Mouse (Mus musculus): ENCODE results near the gene Tmem175. TPM values are rescaled to one million over a fixed set of nuclear protein-coding genes. Genes with fewer than 3 reads are reported as not detected.
A peak's percentile ranks its signal among the peaks of the same experiment; 100 is the strongest.

Gene Tmem175
- total RNA-seq, 4 experiments from 2014 or later, result 27.3 to 34.7 (median 31.8) TPM

DNA sequence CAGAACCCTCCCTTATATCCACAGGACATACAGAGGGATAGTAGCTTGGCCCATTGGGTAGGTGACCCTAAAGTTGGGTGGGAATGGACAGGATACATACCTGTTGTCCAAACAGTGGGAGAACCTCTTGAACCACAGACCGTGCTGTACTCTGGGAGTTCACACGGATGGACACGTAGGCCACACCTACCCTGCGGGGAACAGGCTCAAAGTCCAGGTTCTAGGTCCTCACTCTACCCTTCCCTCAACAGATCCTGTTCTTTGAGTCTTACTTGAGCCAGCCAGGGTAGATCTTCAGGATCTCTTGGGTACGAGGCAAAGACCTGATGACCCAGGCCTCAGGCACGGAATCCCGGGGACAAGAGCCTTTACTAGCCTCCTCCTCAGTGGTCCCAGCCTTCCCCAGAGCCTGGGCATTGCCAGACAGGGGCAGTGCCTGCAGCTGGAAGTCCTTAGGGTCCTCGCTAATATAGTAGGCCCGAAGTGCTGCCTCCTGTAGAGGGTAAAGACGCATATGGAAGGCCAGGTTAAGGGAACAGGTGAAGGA is 24.9 kb downstream of the Tmem175 start:
- no peak for DNase-seq

DNA sequence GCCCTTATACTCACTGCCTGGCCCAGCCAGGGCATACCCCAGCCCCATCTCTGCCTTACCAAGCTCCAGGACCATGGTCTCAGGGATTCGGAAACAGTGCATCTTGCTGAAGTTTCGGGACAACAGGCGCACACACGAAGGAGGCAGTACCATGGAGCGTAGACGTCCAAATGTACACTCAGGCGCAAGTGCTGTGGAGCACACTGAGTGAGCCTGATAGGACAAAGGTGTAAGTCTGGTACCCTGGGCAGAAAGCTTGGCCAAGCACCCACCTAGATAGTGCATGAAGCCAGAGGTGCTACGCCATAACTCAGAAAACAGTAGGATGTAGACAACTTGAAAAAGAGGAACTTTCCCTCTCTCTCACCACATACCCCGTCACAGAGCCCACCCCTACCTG is 25.8 kb downstream of the Tmem175 start:
- no peak for DNase-seq

DNA sequence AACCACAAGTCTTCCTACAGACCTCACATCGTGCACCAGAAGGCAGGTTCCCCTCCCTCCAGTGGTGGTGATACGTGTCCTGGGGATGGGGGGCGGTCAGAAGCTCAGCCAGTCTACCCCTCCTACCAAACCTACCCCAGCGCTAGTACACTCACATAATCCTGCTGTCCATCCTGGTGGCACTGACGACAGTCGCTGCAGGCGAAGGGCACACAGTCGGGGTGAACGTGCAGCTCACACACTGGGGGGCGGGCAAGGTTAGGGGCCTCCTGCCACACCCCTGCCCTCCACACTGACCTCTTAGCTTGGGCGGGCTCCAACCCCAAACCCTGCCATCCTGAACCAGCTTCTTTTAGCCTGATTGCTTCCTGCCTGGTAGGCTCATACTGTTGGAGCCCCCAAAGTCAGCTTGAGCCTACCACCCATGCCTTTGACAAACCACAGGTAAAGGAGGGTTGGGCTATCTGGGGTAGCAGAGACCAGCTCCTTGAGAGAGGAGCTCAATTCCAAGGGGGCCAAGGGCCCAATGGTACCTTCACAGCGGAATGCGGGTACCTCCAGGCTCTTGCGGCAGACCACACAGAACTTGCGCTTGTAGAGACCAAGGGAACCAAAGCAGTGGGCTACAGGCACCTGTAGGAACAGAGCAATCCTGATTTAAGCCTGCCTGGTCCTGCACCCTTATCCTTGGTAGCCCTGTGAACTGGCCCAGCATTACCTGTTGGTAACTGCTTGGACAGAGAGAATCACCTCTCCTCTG is 26.5 kb downstream of the Tmem175 start:
- DNase-seq, result no peak

DNA sequence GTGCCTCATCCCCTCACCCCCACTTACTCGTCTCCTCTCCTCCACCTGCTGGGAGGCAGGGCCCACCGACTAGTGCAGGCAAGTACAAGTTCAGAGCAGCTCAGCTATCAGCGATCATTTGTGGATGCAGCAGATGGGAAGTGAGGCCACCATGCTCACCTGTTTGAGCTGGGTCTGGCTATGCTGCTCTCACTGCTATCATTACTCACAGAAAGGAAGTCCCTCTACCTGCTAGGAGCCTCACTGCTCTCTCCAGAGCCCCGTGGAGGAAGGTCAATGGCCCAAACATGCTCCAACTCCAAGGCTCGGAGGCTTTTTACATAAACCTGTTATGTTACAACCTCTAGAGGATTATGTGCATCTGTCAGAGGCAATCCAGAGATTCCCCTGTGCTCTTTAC is 27.8 kb downstream of the Tmem175 start:
- DNase-seq, result no peak

DNA sequence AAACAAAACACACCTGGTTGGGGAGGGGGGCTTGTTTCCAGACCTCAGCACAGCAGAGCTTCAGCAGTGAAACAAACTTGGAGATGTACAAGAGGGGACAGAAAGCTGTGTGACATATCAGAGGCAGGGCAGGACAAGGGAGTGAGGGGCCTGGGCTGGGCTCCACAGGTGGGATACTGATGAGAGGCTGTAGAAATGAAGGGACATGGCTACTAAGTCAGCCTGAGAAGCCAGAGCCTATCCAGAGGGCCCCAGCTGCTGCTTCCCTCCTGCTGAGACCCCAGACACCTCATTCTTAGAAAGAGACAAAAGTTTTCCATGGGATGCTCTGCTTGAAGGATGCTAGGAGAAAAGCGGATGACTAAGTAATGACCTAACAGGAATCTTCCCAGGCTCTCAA is 29.0 kb downstream of the Tmem175 start:
- no peak for DNase-seq

DNA sequence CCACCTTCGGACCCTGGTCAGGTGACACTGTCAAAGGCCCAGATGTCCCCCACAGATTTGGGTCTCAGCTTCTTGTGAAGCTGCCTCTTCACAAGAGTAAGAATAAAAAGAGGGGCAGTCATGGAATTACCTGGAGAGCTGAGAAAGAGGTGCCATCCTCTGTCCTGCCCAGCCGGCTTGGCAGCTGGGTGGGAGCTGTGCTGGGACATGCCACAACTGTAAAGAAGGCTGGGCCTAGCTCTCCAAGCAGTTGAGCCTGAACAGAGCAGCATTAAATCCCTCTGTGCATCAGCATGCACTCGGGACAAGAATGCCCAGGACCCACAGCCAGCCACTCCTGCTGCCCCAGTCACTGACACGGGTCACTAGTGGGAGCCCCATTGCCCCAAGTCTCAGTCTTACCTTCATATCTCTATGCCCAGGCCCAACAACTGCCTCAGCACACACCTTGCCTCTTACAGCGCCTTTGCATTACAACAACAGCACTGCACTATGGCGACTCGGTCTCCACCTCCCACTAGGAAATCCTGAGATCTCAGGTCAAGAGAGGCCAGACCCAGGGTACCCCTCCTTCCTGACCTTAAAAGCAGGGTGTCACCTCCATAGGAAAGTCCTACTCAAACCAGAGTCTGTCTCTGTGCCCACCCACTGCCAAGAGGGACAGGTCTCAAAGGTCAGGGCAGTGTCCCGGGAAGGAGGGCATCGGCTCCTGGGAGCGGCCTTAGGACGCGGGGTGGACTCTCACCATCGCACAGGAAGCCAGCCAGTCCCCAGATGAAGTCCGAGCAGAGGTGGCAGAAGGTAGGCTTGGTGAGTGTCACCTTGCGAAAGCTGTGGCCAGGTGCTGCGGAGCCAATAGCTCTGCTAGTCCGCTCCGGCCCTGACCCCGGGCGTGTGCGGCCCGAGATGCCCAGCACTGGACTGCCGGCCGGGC is 30.4 kb downstream of the Tmem175 start, which contains the start of gene Idua:
Gene Idua (plus strand): TSS at position 634 of the 934 bp plus-strand sequence.
- DNase-seq, result no peak

DNA sequence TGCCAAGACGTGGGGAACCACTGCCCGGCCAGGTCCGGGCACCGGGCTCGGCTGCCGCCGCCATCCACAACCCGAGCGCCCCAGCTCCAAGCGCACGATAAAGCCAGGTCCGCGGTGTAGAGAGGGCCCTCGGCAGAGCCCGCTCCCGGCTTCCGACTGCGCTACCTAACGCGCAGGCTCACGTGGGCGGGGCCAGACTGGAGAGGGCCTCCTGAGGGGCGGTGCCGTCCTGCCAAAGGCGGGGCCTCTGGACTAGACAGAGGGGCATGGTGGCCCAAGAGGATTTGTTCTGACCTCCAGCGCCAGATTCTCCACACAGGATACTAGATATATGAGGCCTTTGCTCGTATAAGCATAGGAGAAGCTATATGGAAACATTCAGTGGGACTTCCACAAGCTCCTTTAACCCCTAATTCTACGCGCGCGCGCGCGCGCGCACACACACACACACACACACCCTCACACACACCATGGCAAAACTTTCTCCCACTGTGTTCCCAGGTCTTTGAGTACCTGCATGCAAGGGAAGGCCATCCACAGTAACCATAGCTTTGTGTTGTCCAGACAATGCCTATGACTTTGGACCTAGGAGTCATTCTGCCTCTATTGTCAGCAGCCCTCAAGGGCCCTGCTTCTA is 31.2 kb downstream of the Tmem175 start:
- peak; percentile 88 for DNase-seq

DNA sequence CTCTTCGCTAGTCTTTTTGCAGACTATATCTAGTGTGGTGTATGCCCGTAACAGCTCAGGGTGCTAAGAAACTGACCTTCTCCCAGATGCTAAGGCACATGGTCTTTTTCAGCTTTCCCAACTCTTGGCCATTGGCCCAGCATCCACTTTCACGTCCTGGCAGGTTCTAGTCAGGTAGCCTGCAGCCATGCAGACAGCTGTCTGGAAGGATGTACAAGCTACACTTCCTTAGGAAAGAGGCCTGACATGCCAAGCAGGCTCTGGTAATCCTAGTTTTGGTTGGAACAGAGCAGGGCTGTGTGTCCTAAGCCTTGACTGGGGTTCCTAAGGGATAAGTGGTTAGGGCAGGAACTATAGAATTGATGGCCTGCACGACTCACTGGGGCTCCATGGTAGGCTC is 33.2 kb downstream of the Tmem175 start:
- no peak for DNase-seq

DNA sequence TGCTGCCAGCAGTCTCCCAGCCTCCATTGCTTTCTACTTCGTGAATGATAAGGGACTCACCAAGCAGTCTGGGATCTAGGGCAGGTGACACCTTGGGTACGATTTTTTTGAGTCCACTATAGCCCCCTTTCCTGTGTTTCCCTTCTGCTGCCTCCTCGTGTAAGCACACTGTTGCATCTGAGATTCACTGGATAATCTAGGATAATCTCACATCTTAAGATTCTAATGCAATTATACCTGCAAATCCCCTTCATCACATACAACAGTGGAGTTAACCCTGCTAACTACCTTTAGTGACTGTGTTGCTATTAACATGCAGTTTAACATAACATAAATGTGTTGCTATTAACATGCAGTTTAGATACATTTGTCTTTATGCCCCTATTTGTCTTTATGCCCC is 35.5 kb downstream of the Tmem175 start:
- no peak for DNase-seq

DNA sequence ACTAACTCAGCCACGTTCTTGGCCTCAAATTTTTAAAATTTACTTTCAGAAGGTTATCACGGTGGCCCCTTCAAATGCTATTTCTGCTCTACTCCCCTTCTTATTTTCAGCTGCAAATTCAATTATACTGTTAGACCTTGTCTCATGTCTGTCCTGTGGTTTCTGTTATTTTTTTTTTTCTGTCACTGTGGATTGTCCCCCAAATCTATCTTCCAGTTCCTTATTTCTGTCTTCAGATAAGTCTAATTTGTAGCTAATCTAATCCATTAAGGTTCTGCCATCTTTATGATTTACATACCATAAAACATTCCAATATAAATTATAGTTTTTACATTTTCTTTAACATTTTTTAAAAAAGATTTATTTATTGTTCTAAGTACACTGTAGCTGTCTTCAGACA is 37.8 kb downstream of the Tmem175 start:
- no peak for DNase-seq

DNA sequence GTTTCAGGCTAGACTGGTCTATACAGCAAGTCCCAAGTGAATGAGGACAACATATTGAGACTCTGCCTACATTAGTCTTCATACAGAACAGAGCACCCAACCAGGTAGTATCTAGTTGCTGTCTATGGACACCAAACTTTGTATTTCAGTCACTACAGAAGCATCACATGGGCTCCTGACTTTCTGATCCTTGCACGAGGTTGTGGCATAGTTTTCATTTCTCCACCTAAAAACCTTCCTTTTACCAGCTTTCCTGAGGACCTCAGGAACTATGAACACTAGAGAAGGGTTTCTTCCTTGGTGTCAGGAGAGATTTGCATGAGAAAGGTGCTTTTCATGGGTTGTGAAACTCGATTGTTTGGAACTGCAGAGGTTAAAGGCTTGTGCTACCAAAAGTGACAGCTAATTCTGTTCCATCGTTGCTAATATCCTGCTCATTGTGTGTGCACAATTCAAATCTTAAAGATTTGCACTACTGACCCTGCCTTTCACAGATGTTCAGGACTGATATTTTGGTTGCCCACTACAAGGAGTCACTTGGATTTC is 38.9 kb downstream of the Tmem175 start:
- DNase-seq, result no peak

DNA sequence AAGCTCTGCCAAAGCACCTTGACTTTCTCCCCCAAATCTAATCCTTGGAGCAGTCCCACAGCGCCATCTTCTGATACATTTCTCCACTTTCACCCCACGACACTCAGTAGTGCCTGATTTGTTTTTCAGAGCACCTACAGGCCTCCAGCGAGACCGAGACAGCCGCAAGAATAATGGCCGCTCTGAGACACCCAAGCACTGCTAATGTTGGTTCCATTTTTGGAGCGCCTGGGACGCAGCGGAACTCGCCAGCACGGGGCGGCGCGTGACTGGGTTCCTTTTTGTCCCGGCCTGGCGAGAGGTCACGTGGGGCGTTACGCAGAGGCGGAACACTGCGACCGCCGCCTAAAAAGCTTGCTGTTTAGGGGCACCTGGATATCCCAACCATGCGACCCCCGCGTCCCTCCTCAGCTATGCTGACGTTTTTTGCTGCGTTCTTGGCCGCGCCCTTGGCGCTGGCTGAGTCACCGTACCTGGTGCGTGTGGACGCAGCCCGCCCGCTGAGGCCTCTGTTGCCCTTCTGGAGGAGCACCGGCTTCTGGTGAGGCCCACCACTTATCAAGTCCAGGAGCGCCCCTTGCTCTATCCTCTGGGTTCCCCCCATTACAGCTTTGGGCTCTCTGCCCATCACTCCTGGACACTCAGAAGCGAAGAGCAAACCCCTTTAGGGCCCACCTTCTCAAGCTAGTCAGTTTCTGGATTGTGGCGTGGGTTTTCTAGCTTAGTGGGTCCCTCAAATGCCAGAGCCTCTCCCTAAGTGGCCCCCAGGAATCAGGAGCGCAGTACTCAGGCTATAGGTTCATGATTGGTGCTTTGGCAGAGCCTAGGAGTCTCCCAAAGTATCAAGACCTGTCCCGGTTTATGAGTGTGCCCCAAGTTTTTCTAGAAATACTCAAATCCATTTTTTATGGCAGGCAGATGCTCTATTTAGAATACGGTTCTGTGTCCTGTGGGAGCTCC is 39.7 kb downstream of the Tmem175 start, which contains the start of gene Dgkq:
Gene Dgkq (minus strand): TSS at position 696 of the 960 bp plus-strand sequence.
- peak; percentile 89 for DNase-seq

DNA sequence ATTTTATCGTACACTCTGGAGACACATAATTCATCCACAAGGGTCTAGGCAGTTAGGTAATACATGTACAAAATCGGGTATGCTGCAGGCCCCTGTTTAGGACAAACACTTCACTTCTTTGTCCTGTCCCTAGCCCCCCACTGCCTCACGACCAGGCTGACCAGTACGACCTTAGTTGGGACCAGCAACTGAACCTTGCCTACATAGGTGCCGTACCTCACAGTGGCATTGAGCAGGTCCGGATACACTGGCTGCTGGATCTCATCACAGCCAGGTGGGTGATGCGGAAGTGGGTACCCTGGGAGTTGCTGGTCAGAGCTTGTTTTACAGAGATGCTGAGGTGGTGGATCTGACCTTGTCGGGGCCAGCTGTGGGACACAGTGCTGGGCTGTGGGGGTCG is 40.4 kb downstream of the Tmem175 start:
- DNase-seq, result no peak

DNA sequence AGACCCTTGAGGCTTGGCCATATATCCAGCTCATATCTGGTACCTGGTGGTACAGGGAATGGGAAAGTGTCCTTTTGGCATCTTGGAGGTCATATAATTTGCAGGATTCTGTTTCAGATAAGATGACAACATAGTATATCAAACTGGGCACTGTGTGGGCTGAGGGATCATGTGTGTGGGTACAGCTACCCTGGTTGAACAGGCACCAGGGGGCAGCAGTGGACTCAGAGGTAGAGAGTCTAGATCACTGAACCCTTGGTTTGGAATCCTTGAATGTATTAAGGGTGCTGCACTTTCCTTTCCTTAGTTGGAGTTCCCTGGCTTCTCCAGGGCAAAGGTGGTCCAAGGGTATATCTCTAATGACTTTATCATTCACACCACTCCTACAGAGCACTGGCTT is 41.2 kb downstream of the Tmem175 start:
- DNase-seq, result no peak

DNA sequence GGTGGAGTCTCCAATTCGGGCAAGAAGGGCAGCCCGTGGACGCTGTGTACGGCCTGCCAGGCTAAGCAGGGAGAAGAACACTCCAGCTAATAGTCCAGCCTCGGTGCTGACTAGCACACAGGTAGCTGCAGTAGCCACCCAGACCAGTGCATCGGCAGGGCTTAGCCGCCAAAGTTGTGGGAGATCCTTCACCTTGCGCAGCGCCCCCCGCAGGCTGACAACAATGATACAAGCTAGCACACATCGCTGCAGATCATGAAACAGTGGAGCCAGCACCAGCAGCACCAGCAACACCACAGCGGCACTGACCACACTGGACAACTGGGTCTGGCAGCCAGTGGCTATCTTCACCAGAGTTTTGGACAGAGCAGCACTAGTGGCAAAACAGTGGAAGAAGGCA is 42.2 kb downstream of the Tmem175 start:
- DNase-seq, result no peak

DNA sequence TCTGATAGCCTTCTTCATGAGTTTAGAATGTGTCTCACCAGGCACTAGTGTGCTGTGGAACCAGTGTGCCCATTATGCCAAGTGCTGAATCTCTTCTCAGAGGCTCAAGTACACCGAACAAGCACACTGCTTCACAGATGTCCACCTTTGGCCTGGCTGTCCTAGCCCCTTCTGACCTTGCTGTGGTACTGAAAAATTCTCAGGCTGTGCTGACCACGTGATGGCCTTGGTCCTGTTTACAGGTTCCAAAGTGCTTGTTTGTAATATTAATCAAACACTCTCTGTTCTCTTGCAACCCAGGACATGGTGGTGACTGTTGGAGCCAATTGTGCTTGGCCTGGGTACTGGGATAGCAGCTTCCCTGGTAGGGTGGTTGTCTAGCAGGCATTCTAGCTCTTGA is 45.1 kb downstream of the Tmem175 start:
- DNase-seq, result no peak

DNA sequence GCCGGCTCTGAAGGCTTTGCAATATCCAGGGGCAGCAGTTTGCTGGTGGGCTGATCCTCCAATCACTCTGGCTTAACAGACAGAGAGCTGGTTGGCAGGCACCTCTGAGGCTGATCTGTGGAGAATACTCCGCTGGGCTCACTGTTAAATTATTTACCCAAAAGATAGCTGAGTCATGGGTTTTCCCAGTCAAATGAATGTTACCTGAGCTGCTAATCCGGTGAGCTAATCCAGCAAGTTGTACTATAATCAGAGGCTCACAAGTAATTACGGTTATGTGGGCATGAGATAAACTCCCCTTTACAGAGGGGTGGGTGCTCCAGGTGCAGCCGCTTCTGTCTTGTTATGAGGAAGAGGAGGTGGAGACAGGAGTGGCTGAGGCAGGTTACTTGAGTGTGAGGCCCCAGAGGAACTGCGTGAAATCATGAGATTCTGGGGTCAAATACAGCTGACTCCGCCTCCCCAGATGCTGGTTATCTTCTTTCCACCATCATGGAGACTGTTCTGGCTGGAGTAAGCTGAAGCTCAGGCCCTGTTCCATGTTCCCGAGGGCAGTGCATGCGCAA is 45.8 kb downstream of the Tmem175 start, which contains the start of gene Slc26a1:
Gene Slc26a1 (minus strand): TSS at position 319 of the 566 bp plus-strand sequence.
- no peak for DNase-seq

DNA sequence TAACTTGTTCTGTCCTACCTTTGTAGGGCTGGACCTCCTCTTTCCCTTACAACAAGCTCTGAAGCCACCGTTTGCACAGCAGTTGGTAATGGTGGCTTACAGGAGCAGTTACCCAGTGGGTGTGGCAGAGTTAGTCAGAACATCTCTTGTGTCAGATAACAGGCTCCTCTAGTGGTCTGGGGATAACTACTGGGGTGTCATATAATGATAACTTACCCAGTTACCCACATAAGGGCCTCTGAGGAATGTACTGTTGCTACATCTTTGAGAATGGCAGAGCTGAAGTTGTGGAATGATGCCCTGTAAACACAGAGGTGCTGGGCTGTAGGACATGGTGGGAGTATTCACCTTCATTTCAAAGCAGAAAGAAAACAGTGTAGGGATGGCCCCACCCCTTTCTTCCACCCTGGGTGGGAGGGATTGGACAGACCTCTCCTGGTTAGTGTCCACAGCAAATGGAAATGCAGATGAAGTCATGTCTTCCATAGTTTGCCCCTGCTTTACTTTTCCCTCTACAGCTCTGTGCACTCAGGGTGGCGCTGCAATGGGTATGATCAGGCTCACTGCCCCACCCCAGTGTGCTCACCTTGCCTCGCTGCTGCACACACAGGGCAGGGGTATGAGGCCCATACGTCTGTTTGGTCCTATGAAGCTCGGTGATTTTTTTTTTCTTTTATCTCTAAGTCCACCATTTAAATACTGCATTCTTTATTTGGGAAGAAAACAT is 47.4 kb downstream of the Tmem175 start:
- no peak for DNase-seq

DNA sequence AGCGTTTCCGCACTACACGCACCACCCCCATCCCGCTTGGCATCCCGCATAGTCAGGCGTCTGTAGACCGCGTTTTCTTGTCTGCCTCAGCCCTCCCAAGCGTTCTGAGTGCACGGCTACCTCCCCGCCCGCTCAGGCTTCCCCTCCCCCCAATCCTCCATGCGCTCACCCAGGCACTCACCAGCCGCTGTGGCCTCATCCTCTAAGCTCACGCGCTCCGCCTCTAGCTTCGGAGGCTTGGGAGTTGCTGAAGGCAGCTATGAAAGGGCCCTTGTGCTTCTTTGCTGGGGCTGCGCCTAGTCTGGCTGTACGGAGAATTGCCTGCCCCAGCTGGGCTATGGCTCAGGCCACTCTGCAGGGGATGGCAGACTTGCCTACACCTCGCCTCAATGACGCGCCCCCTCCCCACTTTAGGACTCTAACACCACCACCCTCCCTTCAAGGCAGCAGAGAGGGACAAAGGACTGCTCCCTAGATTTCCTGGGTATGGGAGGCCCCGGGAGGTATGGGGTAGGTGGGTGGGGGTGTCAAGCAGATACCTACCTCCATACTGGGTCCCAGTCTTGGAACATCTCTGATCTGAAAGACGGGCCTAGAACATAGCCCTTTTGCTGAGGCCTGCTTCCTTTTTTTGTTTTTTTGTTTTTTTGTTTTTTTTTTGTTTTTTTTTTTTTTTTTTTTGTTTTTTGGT is 48.2 kb downstream of the Tmem175 start:
- DNase-seq, result no peak

All from adrenal gland, adult 8-10 months (tissue).